Mouse (Mus musculus) bone marrow macrophage, adult 2 months (primary cell): ENCODE results near the gene Gm10715.
"Not testable (repeated sequence)": the region's sequence is repeated elsewhere in the genome, so short reads cannot be mapped to it uniquely, and the experiment has no call there.

Experiments used
- CTCF ChIP-seq: IDR thresholded peaks from 2 replicates; pipeline ENCODE4 v1.5.1; 2012; ENCODE audit warnings: low read depth, mild to moderate bottlenecking, low read length, moderate library complexity
- POLR2A ChIP-seq: IDR thresholded peaks from 2 replicates; pipeline ENCODE4 v1.6.1; 2012; ENCODE audit warnings: mild to moderate bottlenecking, low read depth, low read length, borderline replicate concordance

DNA sequence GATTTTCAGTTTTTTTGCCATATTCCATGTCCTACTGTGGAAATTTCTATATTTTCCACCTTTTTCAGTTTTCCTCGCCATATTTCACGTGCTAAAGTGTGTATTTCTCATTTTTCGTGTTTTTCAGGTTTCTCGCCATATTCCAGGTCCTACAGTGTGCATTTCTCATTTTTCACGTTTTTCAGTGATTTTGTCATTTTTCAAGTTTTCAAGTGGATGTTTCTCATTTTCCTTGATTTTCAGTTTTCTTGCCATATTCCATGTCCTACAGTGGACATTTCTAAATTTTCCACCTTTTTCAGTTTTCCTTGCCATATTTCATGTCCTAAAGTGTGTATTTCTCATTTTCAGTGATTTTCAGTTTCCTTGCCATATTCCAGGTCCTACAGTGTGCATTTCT lies 10.5 kb upstream of the Gm10715 start:
- TF ChIP-seq POLR2A, CTCF: not testable (repeated sequence)
